Mouse (Mus musculus) spleen, postnatal 36 days (tissue): Measurements from ENCODE around the gene Adcy2.

ENCODE experiments used
- DNase-seq, 2 experiments: peaks; one replicate each; pipeline ENCODE4 v3.0.0; 2022; ENCODE audit warnings: low spot score in 2 of 2, mixed read lengths in 1 of 2

Adcy2 gene

GRCm38 (mm10) chr13:68961580-68961979 is 37.8 kb downstream of the Adcy2 start:
- no peak for DNase-seq

DNA sequence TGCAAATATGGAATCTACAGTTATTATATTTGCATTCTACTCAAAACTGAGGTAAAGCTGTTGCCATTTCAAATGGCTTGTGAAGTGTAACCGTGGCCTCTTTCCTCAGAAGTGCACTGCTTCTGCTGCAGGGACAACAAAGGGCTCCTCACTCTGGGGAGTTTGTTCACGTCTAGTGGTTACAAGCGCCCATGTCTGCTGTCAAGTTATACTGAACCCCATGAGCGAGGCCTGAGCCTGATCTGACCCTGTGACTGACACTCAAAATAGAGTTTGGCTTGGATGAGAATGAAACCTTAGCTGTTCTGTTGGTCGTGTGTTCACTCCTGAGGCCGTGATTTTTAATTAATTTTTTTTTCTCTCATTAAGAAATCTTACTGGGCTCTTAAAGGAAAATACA is 38.8 kb downstream of the Adcy2 start:
- no peak for DNase-seq

GRCm38 (mm10) chr13:68959406-68959805 is 39.9 kb downstream of the Adcy2 start:
- DNase-seq = no peak

DNA sequence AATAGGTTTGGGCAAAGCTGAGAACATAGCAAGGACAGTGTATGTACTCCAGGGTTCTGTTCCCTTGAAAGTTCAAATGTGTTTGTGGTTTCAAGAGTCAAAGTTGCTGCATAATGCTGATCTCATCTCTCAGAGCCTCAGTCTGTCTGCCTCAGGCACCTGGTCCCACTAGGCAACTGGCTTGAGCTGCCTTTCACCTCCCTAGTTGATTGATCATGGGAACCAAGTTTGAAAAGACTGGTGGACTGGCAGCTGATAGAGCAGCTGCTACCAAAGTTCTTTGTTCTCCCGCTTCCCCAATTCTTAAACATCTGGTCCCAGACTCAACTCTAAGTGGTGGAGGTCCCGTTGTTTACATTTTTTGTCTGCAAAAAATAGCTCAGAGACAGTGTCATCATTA is 56.6 kb downstream of the Adcy2 start:
- no peak for DNase-seq

GRCm38 (mm10) chr13:68941429-68941828 is 57.9 kb downstream of the Adcy2 start:
- no peak for DNase-seq

DNA sequence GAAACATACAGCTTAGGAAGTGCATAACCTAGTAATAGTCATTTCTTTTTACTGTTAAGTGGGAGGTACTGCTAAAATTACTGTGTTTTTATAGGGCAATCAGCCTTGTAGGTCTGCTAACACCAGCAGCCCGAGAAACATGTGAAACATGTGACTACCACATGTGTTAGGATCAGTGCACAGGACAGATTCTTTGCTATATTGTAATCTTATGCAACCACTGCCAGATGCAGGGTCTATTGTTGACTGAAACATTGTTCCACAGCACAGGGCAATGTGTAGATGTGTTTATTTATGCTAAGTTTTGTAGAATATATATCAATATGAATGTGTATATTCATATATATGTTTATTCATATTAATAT is 67.1 kb downstream of the Adcy2 start:
- DNase-seq = no peak

DNA sequence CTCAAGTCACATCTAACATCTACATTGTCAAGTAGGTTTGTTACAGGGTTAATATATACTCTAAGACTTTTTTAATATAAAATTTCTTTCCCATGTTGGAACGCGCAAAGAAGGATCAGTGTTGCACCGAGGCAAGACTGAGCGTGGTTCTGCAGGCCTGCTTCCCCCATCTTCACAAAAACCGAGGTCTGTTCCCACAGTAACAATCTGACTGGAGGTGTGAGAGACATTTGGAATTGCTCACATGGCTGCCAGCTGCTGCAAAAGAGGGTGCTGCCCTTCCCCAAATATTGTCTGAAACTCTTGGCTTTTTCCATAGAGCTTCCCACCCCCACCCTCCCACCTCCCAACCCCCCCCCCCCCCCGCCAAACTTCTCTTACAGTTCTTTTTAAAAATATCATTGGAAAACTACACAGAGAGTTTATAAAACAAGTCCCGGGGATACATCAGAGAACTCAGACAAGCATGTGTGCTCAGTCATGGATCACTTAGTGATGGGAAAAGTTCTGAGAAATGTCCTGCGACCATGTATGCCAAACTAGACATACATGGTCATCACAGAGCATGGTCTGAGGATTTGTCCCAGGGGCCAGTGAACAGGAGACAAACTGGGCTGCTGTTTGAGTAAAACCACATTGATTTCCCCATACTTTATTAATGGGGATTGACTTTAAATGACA is 67.6 kb downstream of the Adcy2 start:
- no peak for DNase-seq

DNA sequence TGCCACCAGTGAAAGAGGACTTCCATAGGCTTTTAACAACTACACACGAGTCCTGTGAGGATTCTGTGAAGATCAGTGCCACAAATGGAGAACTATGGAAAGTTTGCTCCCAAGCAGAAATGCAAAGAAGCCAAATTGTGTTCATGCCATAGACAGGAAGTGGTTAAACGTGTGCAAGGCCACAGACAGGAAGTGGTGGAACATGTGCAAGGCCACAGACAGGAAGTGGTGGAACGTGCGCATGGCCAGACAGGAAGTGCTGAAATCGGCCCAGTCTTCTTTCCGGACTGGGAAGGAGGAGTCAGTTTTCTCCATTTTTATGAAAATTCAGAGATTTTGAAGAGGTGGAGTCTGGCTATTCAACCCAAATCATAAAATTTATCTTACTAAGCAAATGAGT is 70.9 kb downstream of the Adcy2 start:
- DNase-seq = no peak

DNA sequence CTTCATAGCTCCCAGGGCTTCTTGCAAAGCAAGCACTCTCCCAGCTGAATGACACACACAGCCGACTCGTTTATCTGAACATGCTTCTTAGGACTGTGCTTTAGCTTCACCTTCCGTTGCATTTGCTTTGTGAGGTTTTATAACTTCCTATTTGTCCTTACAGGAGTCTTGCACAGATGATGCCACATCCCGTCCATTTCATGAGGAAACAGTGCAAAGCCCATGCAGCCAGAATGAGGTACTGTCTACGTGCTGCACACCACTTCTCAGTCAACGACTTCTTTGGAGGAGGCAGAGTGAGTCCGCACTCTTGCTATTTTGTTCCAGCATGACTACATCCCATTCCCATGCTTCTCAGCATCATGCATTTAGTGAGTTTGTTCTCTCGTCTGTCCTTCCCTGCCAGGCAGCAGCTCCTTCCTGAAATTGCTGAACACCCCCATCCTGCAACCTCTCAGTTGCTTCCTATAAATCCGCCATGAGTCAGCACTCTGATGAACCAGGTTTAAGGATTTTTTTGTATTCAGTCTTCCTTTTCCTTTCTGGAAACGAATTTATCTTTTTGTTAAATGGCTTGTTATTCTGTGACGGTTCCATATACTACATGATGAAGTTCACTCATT is 85.6 kb downstream of the Adcy2 start:
- no peak for DNase-seq

- no peak for DNase-seq
These were observed 92.7 kb downstream of the Adcy2 start for GRCm38 (mm10) chr13:68906667-68907066.

DNA sequence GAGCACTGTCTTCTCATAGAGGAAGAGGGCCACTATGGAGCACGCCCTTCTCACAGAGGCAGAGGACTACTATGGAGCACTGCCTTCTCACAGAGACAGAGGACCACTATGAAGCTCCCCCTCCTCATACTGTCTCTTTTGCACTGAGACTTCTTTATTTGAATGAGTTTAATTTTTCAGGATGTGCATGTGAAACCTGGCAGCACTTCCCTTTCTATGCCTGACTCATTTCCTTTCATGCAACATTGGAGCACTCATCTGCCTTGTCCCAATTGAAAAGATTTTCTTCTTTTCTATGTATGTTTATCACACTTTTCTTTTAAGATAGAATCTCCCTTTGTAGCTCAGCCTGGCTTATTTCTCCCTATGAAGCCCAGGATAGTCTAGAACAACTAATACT is 96.6 kb downstream of the Adcy2 start:
- DNase-seq = no peak

DNA sequence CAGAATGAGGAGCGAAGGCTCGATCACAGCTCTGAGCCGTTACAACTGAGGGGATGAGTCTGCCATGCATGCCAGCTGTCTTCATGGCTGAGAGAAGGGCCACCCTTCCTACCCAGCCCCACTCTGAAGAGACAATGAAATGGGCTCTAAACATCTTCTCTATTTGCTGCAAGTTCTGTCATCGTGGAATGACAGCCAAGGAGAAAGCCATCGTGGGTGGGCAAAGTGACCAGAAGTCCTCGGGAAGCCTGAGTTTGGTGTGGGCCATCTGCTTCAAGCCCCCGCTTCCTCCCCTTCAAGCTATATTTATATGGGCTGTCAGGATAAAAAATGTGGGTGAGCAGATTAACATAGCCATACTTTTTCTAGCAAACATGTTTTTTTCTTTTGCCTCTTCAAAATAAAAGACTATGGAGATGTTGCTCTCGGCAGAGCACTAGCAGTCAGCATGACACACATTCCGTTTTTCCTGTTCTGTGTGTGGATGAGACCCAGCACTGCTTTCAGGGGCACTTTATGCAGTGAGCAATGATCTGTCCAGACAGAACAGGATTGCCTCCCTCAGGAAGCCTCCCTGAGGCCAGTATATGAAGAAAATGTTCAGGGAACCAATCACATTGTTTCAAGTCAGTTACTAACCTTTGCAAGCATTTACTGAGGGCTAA is 109.3 kb downstream of the Adcy2 start:
- DNase-seq = no peak

- no peak for DNase-seq
These were observed 130.6 kb downstream of the Adcy2 start for GRCm38 (mm10) chr13:68868776-68869175.

DNA sequence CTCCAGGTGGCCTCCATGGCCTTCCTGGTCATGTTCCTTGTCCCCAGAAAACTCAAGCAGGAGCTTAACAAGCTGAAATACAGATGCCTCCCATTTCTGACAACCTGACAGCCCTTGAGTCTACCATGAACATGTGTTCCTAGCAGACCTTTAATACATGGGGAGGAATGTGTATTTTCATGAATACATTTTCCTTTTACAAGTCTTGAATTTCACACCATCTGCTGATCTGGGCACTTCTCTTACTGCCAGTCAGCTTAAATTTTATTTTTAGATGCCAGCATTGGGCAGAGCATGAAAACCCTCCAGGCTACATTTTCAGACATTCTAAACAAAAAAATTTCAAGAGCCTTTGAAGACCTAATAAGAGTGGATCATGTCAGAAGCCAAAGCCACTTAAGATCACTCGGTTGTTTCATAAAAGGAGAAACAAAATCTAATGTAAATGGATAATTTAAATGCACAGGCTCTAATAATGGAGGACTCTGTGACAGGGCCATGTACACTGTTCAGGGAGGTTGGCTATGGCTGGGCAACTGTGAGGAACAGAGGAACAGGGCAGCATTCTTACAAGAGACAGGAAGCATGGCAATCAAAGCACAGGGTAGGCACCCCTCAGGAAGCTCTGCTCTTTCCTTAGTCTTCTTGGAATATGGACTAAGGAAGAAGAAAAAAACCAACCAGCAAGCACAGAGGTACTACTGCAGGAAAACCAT is 131.2 kb downstream of the Adcy2 start:
- DNase-seq = no peak

DNA sequence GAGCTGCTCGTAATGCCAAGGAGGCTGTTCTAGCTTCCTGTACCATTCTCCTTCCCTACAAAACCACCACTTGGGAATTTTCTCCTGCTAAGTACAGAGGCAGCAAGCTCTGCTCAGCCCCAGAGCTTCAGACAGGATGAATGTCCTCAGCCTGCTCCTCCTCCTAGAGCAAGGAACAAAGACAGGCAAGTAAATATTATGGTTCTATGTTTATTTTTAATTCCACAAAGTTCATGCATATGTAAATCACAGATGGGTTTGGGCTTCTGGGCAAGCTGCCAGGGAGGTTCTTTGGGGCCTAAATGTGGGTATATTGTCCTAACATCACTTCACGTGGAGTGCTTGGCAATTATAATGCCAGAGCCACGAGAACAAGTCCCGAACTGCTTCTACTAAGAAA is 139.3 kb downstream of the Adcy2 start:
- DNase-seq = no peak

DNA sequence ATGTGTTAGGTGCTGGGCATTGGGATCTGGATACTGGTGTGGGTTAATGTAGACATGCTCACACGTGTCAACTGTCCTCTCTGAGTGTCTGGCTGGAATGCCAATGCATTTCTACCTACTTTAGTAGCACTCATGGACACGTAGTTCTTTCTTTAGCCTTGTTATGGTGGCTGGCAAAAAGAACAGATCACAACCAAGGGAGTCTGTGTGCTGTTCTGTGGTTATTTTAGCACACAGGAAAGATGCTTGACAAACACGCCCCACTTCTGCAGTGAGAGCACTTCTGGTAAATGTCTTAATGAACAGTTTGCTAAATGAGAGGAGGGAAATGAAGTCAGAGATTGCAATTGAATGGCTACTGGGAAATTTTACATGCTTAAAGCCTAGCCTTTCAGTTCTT is 151.1 kb downstream of the Adcy2 start:
- DNase-seq = no peak

- no peak for DNase-seq
These were observed 159.8 kb downstream of the Adcy2 start for GRCm38 (mm10) chr13:68839517-68839916.

DNA sequence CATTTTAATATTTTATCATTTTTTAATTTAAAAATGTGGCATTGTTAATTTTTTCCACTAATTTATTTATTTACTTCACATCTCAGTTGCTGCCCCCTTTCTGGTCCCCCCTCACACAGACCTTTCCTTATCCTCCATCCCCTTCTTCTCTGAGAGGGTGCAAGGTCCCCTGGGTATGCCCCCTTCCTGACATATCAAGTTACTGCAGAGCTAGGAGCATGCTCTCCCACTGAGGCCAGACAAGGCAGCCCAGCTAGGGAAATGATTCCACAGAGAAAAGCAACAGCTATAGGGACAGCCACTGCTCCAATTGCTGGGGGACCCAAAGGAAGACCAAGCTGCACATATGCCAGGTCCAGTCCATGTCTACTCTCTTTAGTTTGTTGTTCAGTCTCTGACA is 163.2 kb downstream of the Adcy2 start:
- no peak for DNase-seq

GRCm38 (mm10) chr13:68835424-68836045 is 163.8 kb downstream of the Adcy2 start:
- DNase-seq = no peak

- DNase-seq = no peak
These were observed 167.2 kb downstream of the Adcy2 start for GRCm38 (mm10) chr13:68832141-68832540.

GRCm38 (mm10) chr13:68830030-68830759 is 169.1 kb downstream of the Adcy2 start:
- no peak for DNase-seq

- no peak for DNase-seq
These were observed 170.9 kb downstream of the Adcy2 start for GRCm38 (mm10) chr13:68828441-68828840.
